Mouse (Mus musculus): ENCODE data around the gene Cd9.

The Cd9 gene

GRCm38 (mm10) chr6:125476090-125476489 is 18.5 kb downstream of the Cd9 start:
- DNase-seq (ENCODE audit: low read depth, low spot score), result no peak

DNA sequence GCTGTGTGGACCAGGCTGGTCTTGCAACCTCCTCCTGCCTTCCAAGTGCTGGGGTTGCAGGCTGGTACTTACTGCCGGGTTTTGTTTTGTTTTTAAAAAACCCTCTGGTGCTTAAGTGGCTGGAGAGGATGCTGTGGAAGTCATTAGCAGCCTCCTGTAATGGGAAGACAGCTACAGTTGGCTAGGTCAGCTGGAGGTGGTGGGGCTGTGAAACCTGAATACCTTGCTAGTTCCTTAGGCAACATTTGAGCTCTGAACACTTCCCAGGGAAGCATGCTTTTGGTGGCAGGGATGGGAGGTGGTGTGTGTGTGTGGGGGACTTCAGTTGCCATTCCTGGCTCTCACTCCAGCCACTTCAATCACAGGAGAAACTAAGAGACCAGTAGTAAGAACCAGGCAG is 19.4 kb downstream of the Cd9 start:
- DNase-seq (ENCODE audit: low read depth, low spot score), result no peak

GRCm38 (mm10) chr6:125473939-125474338 is 20.7 kb downstream of the Cd9 start:
- no peak for DNase-seq (ENCODE audit: low read depth, low spot score)

DNA sequence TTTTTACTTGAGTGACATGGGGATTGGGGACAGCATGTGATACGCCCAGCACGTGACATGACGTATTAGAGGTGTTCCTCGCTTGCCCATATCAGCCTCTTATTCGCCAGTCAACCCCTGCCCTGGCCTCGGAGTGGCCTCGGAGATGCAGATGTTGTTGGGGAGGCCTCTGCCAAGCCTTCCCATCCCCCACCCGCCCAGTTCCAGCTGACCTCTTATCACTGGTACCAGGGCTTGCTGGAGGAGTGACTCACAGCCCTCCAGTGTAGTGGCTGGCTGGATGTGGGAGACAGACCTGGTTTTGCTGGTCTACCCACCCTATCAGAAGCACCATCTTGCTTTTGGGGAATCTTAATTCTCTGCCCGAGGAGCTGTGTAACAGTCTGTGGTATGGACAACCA is 21.3 kb downstream of the Cd9 start:
- DNase-seq (ENCODE audit: low read depth, low spot score), result no peak

DNA sequence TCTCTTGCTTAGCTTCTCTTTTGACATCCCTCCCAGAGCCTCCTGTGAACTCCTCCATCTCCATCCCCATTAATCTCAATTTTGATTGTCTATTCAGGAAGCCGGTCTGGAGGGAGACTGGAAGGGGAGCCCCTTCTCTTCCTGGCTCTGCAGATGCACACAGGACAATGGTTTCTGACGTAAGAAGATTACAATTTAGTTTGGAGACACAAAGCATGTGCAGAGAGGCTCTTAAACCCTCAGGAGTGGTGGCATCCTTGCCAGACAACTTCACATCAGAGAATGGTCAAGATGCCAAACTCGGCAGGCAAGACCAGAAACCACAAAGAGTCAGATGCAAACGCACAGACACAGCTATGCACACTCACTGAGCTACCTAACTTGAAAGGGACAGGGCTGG is 22.7 kb downstream of the Cd9 start:
- no peak for DNase-seq (ENCODE audit: low read depth, low spot score)

GRCm38 (mm10) chr6:125471326-125471725 is 23.3 kb downstream of the Cd9 start:
- no peak for DNase-seq (ENCODE audit: low read depth, low spot score)

DNA sequence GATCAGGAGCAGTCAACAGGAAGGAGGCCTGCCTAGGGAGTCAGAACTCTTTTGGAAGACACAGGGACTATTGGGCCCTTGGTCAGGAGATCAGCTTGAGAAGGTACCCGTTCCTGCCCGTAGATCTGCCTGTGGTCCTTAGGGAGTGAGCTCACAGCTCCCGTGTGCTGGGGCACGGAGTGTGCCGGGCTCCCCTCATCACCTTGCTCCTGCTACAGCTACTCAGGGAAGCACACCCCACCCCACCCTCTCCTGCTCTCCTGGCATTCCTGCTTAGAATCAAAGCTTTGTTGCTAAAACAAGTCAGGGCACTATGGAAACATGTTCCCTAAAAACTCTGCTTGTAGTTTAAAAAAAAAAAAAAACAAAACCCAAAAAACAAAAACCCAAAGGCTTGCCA is 24.0 kb downstream of the Cd9 start:
- no peak for DNase-seq (ENCODE audit: low read depth, low spot score)

DNA sequence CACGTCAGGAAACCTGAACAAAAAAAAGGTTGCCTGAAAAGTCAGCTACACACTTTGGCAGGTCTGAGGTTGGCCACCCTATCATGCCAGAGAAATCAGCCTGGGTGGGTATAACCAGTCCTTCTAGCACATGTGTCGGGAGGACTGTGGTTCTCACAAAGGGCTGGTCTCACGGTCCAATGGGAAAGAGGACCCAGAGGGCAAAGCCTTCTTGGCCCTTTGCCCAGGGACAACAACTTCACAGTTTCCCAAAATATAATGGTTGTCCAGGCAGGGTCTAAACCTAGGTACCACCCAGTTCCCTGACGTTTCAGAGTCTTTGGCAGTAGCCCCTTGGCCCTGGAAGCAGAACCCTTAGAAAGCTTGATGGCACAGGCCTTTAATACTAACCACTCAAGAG is 25.4 kb downstream of the Cd9 start:
- DNase-seq (ENCODE audit: low read depth, low spot score), result no peak

DNA sequence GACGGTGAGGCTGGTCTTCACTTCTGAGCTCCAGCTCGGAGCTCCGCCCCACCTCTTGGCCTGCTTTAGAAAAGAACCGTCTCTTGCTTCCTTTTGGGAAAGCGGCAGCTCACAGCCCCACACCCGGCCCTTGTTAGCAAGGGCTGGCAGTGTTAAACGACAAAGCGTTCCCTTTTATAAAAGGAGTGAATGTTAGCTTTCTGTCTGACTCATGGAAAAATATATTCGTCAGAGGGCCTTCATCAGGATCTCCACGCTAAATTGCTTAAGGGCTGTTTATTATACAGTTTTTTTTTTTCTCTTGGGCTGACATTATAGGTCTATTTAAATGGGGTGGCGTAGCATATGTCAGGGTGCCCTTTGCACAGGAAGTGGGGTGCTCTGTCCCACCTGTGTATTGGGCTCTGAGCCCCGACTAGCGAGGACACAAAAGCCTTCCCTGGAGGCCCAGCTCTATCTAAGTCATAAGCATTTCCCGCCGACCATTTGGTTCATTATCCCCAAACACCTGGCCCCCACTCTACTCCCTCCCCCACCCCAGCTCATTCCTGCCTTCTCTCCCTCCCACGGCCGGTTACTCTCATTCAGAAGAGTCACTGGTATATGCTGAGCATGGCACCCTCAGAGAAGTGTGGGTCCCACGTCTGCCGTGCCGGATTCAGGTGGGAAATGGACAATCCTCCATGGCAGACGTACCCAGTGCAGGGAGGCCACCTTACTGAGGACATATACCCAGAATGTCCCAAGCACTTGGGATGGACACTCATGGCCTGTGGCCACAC is 26.2 kb downstream of the Cd9 start:
- DNase-seq (ENCODE audit: low read depth, low spot score), result peak; percentile 37

- DNase-seq (ENCODE audit: low read depth, low spot score), result no peak
Measured at GRCm38 (mm10) chr6:125467301-125467715, 27.3 kb downstream of the Cd9 start.

- no peak for DNase-seq (ENCODE audit: low read depth, low spot score)
Measured at GRCm38 (mm10) chr6:125462312-125462711, 32.3 kb downstream of the Cd9 start.

DNA sequence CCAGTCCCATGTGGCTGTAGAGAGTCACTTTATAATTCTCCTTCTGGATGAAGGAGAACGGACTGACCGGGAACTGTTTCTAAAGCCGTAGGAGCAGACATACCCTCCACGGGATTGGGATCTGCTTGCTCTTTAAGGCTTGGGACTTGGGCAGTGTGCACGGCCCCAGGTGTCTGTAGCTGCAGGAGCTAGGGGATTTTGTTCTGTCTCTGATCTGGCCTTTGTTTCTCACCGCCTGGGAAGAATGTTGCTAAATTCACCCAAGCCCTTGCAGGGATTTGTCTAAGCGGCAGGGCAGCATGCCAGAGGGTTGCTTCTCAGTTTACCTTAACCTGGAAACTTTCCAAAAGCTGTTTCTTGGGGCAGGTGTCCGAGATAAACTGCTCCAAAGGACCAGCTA is 32.8 kb downstream of the Cd9 start:
- DNase-seq (ENCODE audit: low read depth, low spot score), result no peak

DNA sequence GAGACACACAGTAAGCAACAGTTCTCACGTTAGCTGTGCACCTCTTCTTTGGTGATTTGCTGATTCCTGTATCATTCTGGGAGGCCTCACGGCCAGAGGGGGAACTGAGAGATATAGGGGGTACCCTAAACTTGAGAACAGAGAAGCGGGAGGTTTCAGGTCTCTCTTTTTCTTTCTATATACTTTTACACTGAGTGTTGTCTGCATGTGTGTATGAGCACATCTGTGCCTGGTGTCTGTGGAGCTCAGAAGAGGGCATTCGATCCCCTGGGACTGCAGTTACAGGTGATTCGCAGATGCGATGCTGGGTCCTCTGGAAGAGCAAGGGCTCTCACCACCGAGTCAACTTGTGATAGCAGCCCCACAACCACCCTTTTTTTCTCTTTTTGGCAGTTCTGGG is 33.3 kb downstream of the Cd9 start:
- no peak for DNase-seq (ENCODE audit: low read depth, low spot score)

DNA sequence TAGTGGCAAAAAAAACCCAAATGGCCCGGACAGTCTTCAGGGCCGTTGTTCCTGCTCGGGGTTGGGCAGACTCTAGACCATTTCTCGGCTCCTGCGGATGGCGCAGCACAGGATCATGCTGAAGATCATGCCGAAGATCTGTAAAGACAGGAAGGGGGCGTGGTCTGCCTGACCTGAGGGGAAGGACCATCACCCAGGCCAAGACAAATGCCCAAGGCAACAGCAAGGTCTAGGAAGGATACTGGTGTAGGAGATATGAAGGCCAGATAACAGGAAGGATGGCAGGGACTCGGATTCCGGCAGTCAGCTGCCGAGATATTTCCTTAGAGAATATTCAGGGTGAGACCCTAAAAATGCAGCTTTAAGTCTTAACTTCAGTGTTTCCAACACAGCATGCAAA is 34.0 kb downstream of the Cd9 start:
- no peak for DNase-seq (ENCODE audit: low read depth, low spot score)

- DNase-seq (ENCODE audit: low read depth, low spot score), result no peak
Measured at GRCm38 (mm10) chr6:125459903-125460302, 34.7 kb downstream of the Cd9 start.

GRCm38 (mm10) chr6:125455806-125456520 is 38.6 kb downstream of the Cd9 start:
- peak; percentile 78 for DNase-seq (ENCODE audit: low read depth, low spot score)

DNA sequence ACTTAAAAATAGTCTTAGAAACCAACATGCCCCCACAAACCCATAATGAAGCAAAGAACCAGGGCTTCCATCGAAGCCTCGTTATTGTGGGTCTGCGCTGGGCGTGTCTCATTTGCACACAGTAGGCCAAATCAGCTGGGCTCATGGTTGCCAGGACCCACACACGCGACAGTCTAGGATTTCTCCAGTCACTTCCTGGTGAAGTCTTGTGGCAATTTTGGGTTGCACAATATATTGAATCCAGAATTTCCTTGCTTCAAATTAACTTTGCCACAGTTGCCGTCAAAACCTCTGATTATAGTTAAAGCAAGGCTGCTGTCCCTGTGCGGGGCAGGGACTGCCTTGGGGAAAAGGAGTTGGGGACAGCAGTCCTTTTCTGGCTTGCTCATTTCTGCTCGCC is 39.9 kb downstream of the Cd9 start:
- no peak for DNase-seq (ENCODE audit: low read depth, low spot score)

DNA sequence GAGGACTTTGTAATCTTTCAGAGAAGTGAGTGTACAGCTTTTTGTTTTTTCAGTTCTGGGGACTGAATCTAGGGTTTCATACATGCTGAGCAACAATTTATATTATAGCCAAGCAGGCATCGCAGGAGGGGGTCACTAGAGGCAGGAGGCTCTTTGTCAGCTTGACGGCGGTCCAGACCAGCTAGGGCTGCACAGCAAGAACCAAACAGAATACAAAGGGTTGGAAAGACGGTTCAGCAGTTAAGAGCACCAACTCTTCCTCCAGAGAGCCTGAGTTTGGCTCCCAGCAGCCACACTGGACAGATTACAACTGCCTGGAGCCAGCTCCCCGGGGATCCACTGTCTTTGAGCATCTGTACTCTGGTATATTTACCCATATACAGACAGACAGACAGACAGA is 40.3 kb downstream of the Cd9 start:
- peak; percentile 75 for DNase-seq (ENCODE audit: low read depth, low spot score)

GRCm38 (mm10) chr6:125447660-125448059 is 46.9 kb downstream of the Cd9 start:
- peak; percentile 77 for DNase-seq (ENCODE audit: low read depth, low spot score)

- peak; percentile 95 for DNase-seq (ENCODE audit: low read depth, low spot score)
Measured at GRCm38 (mm10) chr6:125447205-125447604, 47.4 kb downstream of the Cd9 start.

- no peak for DNase-seq (ENCODE audit: low read depth, low spot score)
Measured at GRCm38 (mm10) chr6:125445381-125445780, 49.2 kb downstream of the Cd9 start.

DNA sequence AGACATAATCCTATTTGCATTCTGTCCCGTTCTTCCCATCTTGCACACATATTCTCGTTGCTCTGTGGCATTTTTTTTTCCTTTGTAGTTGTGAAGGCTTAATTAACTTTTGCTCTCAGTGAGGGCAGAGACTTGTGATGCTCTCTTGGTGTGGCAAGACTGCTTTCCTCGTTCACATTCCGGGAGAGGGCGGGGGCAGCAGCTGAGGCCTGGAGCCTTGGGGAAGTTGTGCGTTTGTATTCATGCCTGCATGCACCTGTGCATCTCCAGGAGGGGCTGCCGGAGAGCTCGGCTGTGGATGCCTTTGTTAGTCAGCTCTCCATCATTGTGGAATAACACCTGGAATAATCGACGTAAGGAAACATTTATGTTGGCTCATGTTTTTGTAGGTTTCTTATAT is 52.0 kb downstream of the Cd9 start:
- DNase-seq (ENCODE audit: low read depth, low spot score), result peak; percentile 89

GRCm38 (mm10) chr6:125436753-125437152 is 57.8 kb downstream of the Cd9 start:
- DNase-seq (ENCODE audit: low read depth, low spot score), result peak; percentile 80

All from ES-CJ7 (cell line).